Mouse (Mus musculus) heart, embryonic 11.5 days (tissue): Measurements from ENCODE around the gene Kcnab2. TPM values are rescaled to one million over a fixed set of nuclear protein-coding genes. Genes with fewer than 3 reads are reported as not detected.

Source experiments
- ATAC-seq: fragments of 200-750 bp; cut with Nextera tagmentation; replicated peaks from 2 replicates; pipeline ENCODE4 v1.8.0; 2017; ENCODE audit warnings: moderate library complexity; ENCODE audit not compliant: insufficient number of reproducible peaks, low FRiP score, low TSS enrichment
- H3K27ac ChIP-seq: fragments of 300-500 bp; sonication (generic); 2 replicates; pipeline ENCODE4 v1.5.1; 2014; ENCODE audit warnings: mild to moderate bottlenecking, low read depth, low read length
- H3K27me3 ChIP-seq: fragments of 300-500 bp; sonication (generic); 2 replicates; pipeline ENCODE4 v1.6.1; 2014; ENCODE audit warnings: mild to moderate bottlenecking, low read length, mixed read lengths; ENCODE audit not compliant: control insufficient read depth, insufficient read depth
- H3K36me3 ChIP-seq: fragments of 300-500 bp; sonication (generic); 2 replicates; pipeline ENCODE4 v1.6.1; 2014; ENCODE audit warnings: mild to moderate bottlenecking, low read length, moderate library complexity, mixed read lengths; ENCODE audit not compliant: control insufficient read depth, insufficient read depth
- H3K4me1 ChIP-seq: fragments of 300-500 bp; sonication (generic); 2 replicates; pipeline ENCODE4 v1.6.1; 2014; ENCODE audit warnings: low read length; ENCODE audit not compliant: control insufficient read depth, insufficient read depth
- H3K4me2 ChIP-seq: fragments of 300-500 bp; sonication (generic); 2 replicates; pipeline ENCODE4 v1.6.1; 2014; ENCODE audit warnings: mild to moderate bottlenecking, moderate library complexity
- H3K4me3 ChIP-seq: fragments of 300-500 bp; sonication (generic); 2 replicates; pipeline ENCODE4 v1.5.1; 2014; ENCODE audit warnings: low read depth, low read length
- H3K9ac ChIP-seq: fragments of 300-500 bp; sonication (generic); 2 replicates; pipeline ENCODE4 v1.6.1; 2014; ENCODE audit warnings: mild to moderate bottlenecking, low read depth, low read length, moderate library complexity
- H3K9me3 ChIP-seq: fragments of 300-500 bp; sonication (generic); replicated peaks from 2 replicates; pipeline ENCODE4 v1.6.1; 2016; ENCODE audit warnings: low read length; ENCODE audit not compliant: control insufficient read depth
- WGBS: fragments of 180-500 bp; shearing (Covaris S2); extraction: QIAGEN DNeasy Blood & Tissue Kit; methylation state at CpG from one replicate; pipeline ENCODE4 v1.1.7; 2014; ENCODE audit not compliant: insufficient replicate concordance; 5-methylcytosine and 5-hydroxymethylcytosine counted together
- polyA plus RNA-seq: library from polyadenylated mRNA; unstranded; fragments of >200 nt; fragmentation: Nextera tagmentation; extraction: Ambion mirVana; gene quantifications from 2 replicates; pipeline ENCODE4 v1.2.1, GENCODE M21; 2014

Kcnab2 gene
- polyA plus RNA-seq, 1 experiment from 2014 or later: 3.5 TPM

GRCm38 (mm10) chr4:152446178-152446577 is 31.5 kb downstream of the Kcnab2 start:
- Histone ChIP-seq H3K27me3 (no peaks in the 10 kb centered on the region), H3K9ac (no peak overlapping the region), H3K36me3 (no peaks in the 10 kb centered on the region), H3K4me2 (no peak overlapping the region), H3K4me3 (no peak overlapping the region), H3K4me1 (no peaks in the 10 kb centered on the region), H3K9me3 (no peaks in the 10 kb centered on the region), H3K27ac (no peak overlapping the region)
- 81% methylated on average over 10 of the region's 10 CpGs for WGBS
- ATAC-seq: no peak

- no peaks in the 10 kb centered on the region for H3K9me3 ChIP-seq
Measured at GRCm38 (mm10) chr4:152441536-152441935, 36.1 kb downstream of the Kcnab2 start.

DNA sequence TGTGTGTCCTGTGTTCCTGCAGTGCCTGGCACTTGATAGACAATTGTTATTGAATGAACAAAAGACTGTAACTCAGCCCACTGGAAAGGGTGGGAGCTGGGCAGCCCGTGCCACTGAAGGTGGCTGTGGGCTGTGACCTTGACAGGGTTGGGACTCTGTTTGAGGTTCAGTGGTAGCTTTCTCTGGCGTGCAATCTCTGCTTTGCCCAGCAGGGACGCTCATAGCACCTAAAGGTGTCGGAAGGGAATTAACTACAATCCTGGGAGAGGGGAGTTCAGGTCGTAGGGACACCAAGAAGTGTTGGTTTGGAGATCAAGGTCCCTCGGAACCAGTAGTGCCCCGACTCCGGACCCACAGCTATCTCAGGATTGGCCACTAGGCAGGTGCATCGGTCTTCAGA is 36.8 kb downstream of the Kcnab2 start:
- 55% methylated on average over 9 of the region's 9 CpGs for WGBS
- ATAC-seq: no peak

More at GRCm38 (mm10) chr4:152441536-152441935, 36.1 kb downstream of the Kcnab2 start:
- Histone ChIP-seq H3K4me3 (no peak overlapping the region), H3K4me1 (no peaks in the 10 kb centered on the region), H3K27ac (no peak overlapping the region), H3K36me3 (no peaks in the 10 kb centered on the region), H3K4me2 (no peak overlapping the region), H3K9ac (no peak overlapping the region), H3K27me3 (no peaks in the 10 kb centered on the region; the same call in none of the 2 replicates)
- ATAC-seq: no peak
- 39% methylated on average over 9 of the region's 9 CpGs for WGBS

GRCm38 (mm10) chr4:152435255-152435654 is 42.4 kb downstream of the Kcnab2 start:
- Histone ChIP-seq H3K27ac (no peak overlapping the region), H3K4me2 (peak overlapping the region; percentile 48), H3K36me3 (no peaks in the 10 kb centered on the region), H3K9me3 (no peaks in the 10 kb centered on the region), H3K4me1 (no peaks in the 10 kb centered on the region), H3K9ac (no peak overlapping the region), H3K27me3 (peaks cover 7% of the 10 kb centered on the region), H3K4me3 (no peak overlapping the region)
- WGBS: 12% methylated on average over 10 of the region's 10 CpGs
- no peak for ATAC-seq

More for the DNA sequence above, 36.8 kb downstream of the Kcnab2 start:
- no peak overlapping the region for H3K4me3 ChIP-seq
- H3K4me2 ChIP-seq: no peak overlapping the region
- no peak overlapping the region for H3K9ac ChIP-seq
- no peaks in the 10 kb centered on the region; the same call in none of the 2 replicates for H3K27me3 ChIP-seq
- H3K4me1 ChIP-seq: no peaks in the 10 kb centered on the region
- H3K36me3 ChIP-seq: no peaks in the 10 kb centered on the region
- H3K9me3 ChIP-seq: no peaks in the 10 kb centered on the region
- no peak overlapping the region for H3K27ac ChIP-seq

DNA sequence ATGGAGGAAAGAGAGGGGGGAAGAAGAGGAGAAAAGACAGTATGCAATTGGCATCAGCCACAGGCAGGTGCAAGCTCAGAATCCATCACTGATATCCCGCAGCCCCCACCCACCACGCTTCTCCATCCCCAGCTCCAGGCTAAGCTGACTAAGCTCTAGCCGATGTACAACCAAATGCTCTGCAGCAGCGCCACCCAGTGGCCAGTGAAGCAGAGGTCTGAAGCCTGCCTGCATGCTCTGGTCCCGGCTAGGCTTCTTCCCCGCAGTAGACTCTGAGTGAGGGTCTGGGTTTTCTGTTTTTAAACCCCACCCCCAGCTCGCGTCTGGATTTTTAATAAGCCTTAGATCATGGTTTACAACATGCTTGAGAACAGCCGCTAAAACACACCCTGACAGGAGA is 42.8 kb downstream of the Kcnab2 start:
- Histone ChIP-seq H3K27me3 (peaks cover 7% of the 10 kb centered on the region), H3K9ac (no peak overlapping the region), H3K27ac (no peak overlapping the region), H3K4me1 (no peaks in the 10 kb centered on the region), H3K4me2 (peak overlapping the region; percentile 48), H3K36me3 (no peaks in the 10 kb centered on the region), H3K9me3 (no peaks in the 10 kb centered on the region), H3K4me3 (no peak overlapping the region)
- 0 out of 2 replicates have a peak, but pooled peaks have one; percentile 47 for ATAC-seq
- WGBS: 5% methylated on average over 9 of the region's 9 CpGs

DNA sequence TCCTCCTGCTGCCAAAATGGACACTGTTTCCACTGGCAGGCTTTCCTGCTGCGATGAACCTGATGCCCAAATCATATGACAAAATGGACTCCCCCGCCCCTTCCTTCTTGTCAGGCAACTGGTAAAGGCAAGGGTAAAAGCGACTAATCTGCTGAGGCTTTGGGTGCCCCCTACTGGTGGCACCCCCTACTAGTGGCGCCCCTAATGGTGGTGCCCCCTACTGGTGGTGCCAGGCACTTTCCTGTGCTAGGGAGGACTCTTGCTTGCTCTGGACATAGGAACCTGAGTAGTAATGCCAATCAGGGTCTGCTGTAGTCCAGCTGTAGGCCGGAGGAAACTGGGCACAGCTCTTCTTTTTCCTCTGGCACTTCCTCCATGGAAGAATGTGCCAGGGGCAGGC is 45.4 kb downstream of the Kcnab2 start:
- no peaks in the 10 kb centered on the region for H3K36me3 ChIP-seq
- H3K9me3 ChIP-seq: no peaks in the 10 kb centered on the region
- H3K4me1 ChIP-seq: no peaks in the 10 kb centered on the region
- H3K4me3 ChIP-seq: no peak overlapping the region
- WGBS: 48% methylated on average over 5 of the region's 5 CpGs
- no peak overlapping the region for H3K9ac ChIP-seq
- no peak overlapping the region for H3K27ac ChIP-seq
- H3K27me3 ChIP-seq: peaks cover 7% of the 10 kb centered on the region; the same call in 1 of the 2 replicates
- no peak overlapping the region for H3K4me2 ChIP-seq
- no peak for ATAC-seq

GRCm38 (mm10) chr4:152428259-152428658 is 49.4 kb downstream of the Kcnab2 start:
- H3K9ac ChIP-seq: no peak overlapping the region
- H3K27me3 ChIP-seq: no peaks in the 10 kb centered on the region; the same call in 1 of the 2 replicates
- no peak overlapping the region for H3K27ac ChIP-seq
- H3K9me3 ChIP-seq: no peaks in the 10 kb centered on the region
- no peaks in the 10 kb centered on the region for H3K36me3 ChIP-seq
- H3K4me1 ChIP-seq: no peaks in the 10 kb centered on the region
- no peak for ATAC-seq
- no peak overlapping the region for H3K4me2 ChIP-seq
- WGBS: 49% methylated on average over 8 of the region's 8 CpGs
- no peak overlapping the region for H3K4me3 ChIP-seq

DNA sequence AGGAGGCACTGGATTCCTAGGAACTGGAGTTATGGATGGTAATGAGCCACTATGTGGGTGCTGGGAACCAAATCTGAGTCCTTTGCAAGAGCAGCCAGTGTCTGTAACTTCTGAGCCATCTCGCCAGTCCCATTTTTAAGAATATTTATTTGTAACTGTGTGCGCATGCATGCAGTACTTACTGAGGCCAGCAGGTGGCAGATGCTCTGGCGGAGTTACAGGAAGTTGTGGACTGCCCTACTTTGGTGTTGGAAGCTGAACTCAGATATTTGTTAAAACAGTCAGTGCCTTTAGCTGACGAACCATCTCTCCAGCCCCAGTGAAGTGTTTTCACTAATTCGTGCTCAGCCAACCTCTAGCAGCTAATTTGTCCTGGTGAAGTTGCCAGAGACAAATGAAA is 52.7 kb downstream of the Kcnab2 start:
- Histone ChIP-seq H3K9ac (no peak overlapping the region), H3K9me3 (no peaks in the 10 kb centered on the region), H3K4me1 (no peaks in the 10 kb centered on the region), H3K4me2 (no peak overlapping the region), H3K36me3 (no peaks in the 10 kb centered on the region), H3K27me3 (no peaks in the 10 kb centered on the region), H3K27ac (no peak overlapping the region), H3K4me3 (no peak overlapping the region)
- no peak for ATAC-seq
- 56% methylated on average over 5 of the region's 5 CpGs for whole genome bisulfite sequencing

DNA sequence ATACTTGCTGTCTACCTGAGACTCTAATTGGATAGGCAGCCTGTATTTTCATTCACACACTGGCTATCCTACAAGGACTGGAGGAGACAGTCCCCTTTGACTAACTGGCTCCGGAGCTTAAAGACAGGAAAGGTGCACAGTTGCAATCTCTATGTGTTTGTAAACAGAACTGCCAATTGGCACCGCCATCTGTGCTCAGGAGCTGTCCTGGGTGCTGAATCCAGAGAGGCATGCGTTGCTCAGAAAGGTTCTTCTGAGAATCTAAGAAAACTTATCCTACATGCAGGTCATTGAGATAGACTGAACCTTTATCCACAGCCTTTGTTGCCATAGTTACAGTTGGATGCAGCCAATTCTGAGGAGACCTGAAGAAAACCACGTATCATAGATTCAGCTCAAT is 53.3 kb downstream of the Kcnab2 start:
- Histone ChIP-seq H3K27me3 (0 out of 2 replicates have a peak, but pooled peaks cover 3% of the 10 kb centered on the region), H3K4me2 (no peak overlapping the region), H3K9me3 (no peaks in the 10 kb centered on the region), H3K4me3 (no peak overlapping the region), H3K27ac (no peak overlapping the region), H3K4me1 (no peaks in the 10 kb centered on the region), H3K9ac (no peak overlapping the region), H3K36me3 (no peaks in the 10 kb centered on the region)
- WGBS: 34% methylated on average over 4 of the region's 4 CpGs
- no peak for ATAC-seq
